Mouse (Mus musculus): ENCODE results near the gene Trim13. TPM values are rescaled to one million over a fixed set of nuclear protein-coding genes. Genes with fewer than 3 reads are reported as not detected.
A peak's percentile ranks its signal among the peaks of the same experiment; 100 is the strongest.
"Not testable (repeated sequence)": the region's sequence is repeated elsewhere in the genome, so short reads cannot be mapped to it uniquely, and the experiment has no call there.

The Trim13 gene
- 10 to 100 TPM in 1 of 2 experiments, 1 to 10 TPM in 1; 9.0 to 13.2 TPM for total RNA-seq (2021)

- intact Hi-C loops (cut with DNase I): no loop called here
- DNase-seq: no peak
These were observed at the start of gene Trim13 for GRCm38 (mm10) chr14:61597968-61598367. Gene Trim13 (plus strand): TSS chr14:61598247.

- no peak for DNase-seq
- intact Hi-C loops (cut with DNase I): no loop called here
These were observed 49.4 kb upstream of the Trim13 start for GRCm38 (mm10) chr14:61548614-61549013.

- DNase-seq: no peak
- intact Hi-C loops (cut with DNase I): loop anchor here (5.0 kb wide), 2 partner anchors 91 to 126 kb away; no protein-coding TSS in a partner anchor
These were observed 42.1 kb upstream of the Trim13 start for GRCm38 (mm10) chr14:61555931-61556288.

- intact Hi-C loops (cut with DNase I): loop anchor here (5.0 kb wide), 2 partner anchors 91 to 126 kb away; no protein-coding TSS in a partner anchor
- DNase-seq: peak; percentile 98 to 99
These were observed 41.5 kb upstream of the Trim13 start, which contains the start of gene Spryd7 for GRCm38 (mm10) chr14:61556289-61557147. Gene Spryd7 (minus strand): TSS chr14:61556886.

GRCm38 (mm10) chr14:61558901-61559300 lies 39.1 kb upstream of the Trim13 start:
- intact Hi-C loops (cut with DNase I): loop anchor here (5.0 kb wide), 2 partner anchors 88 to 123 kb away; no protein-coding TSS in a partner anchor
- DNase-seq: no peak

- no peak for DNase-seq
- intact Hi-C loops (cut with DNase I): loop anchor here (5.0 kb wide), 2 partner anchors 87 to 122 kb away; no protein-coding TSS in a partner anchor
These were observed 38.2 kb upstream of the Trim13 start for GRCm38 (mm10) chr14:61559856-61560255.

GRCm38 (mm10) chr14:61566211-61566610 lies 31.8 kb upstream of the Trim13 start:
- DNase-seq; intact Hi-C loops (cut with DNase I): not testable (repeated sequence)

GRCm38 (mm10) chr14:61569344-61569743 lies 28.7 kb upstream of the Trim13 start:
- intact Hi-C loops (cut with DNase I): no loop called here
- DNase-seq: no peak

- intact Hi-C loops (cut with DNase I): loop anchor here (1.0 to 10.0 kb wide), 4 partner anchors 471 to 886 kb away; no protein-coding TSS in a partner anchor
- DNase-seq: peak; percentile 88 to 94
These were observed 26.7 kb upstream of the Trim13 start for GRCm38 (mm10) chr14:61571366-61571765.

GRCm38 (mm10) chr14:61572131-61572530 lies 25.9 kb upstream of the Trim13 start:
- intact Hi-C loops (cut with DNase I): loop anchor here (10.0 kb wide), 1 partner anchor 603 kb away; no protein-coding TSS in a partner anchor
- no peak for DNase-seq

GRCm38 (mm10) chr14:61575066-61575465 lies 23.0 kb upstream of the Trim13 start:
- intact Hi-C loops (cut with DNase I): loop anchor here (2.0 to 10.0 kb wide), 2 partner anchors 74 to 600 kb away; no protein-coding TSS in a partner anchor

GRCm38 (mm10) chr14:61575941-61576340 lies 22.1 kb upstream of the Trim13 start:
- no peak for DNase-seq
- intact Hi-C loops (cut with DNase I): loop anchor here (2.0 to 10.0 kb wide), 2 partner anchors 73 to 599 kb away; no protein-coding TSS in a partner anchor

More at GRCm38 (mm10) chr14:61575066-61575465, 23.0 kb upstream of the Trim13 start:
- DNase-seq: peak; percentile 56 to 60

GRCm38 (mm10) chr14:61589288-61590065 lies 8.6 kb upstream of the Trim13 start:
- intact Hi-C loops (cut with DNase I): no loop called here
- DNase-seq: no peak

GRCm38 (mm10) chr14:61596719-61597426 lies 1.2 kb upstream of the Trim13 start:
- intact Hi-C loops (cut with DNase I): no loop called here
- no peak for DNase-seq

GRCm38 (mm10) chr14:61599057-61599806 lies 1.2 kb downstream of the Trim13 start:
- intact Hi-C loops (cut with DNase I): no loop called here
- DNase-seq: peak; percentile 94 to 95

GRCm38 (mm10) chr14:61601348-61601747 lies 3.3 kb downstream of the Trim13 start:
- no peak for DNase-seq
- intact Hi-C loops (cut with DNase I): no loop called here

GRCm38 (mm10) chr14:61603069-61603755 lies 5.2 kb downstream of the Trim13 start:
- no peak for DNase-seq
- intact Hi-C loops (cut with DNase I): no loop called here

GRCm38 (mm10) chr14:61604081-61604480 lies 6.0 kb downstream of the Trim13 start:
- DNase-seq: no peak
- intact Hi-C loops (cut with DNase I): no loop called here

- intact Hi-C loops (cut with DNase I); DNase-seq: not testable (repeated sequence)
These were observed 8.0 kb downstream of the Trim13 start for GRCm38 (mm10) chr14:61606088-61606487.

Data from heart, postnatal 10 days (tissue).